Mouse (Mus musculus) common myeloid progenitor, adult 5-6 weeks (primary cell): Measurements from ENCODE around the gene Atp4b. TPM values are rescaled to one million over a fixed set of nuclear protein-coding genes. Genes with fewer than 3 reads are reported as not detected.
A peak's percentile ranks its signal among the peaks of the same experiment; 100 is the strongest.

Experiments
- ATAC-seq: replicated peaks from 2 replicates; pipeline ENCODE4 v1.8.0; 2016; ENCODE audit warnings: low read depth, mild to moderate bottlenecking, moderate TSS enrichment, inconsistent platforms; ENCODE audit not compliant: poor library complexity, severe bottlenecking
- total RNA-seq: library from RNA; stranded (forward); fragments of 200-1000, 187-1606 nt; gene quantifications from 2 replicates; pipeline ENCODE4 v1.2.3, GENCODE M21; 2017

Atp4b gene
- total RNA-seq, 1 experiment from 2014 or later: not detected

GRCm38 (mm10) chr8:13386366-13386765, 10.3 kb downstream of the Atp4b start:
- ATAC-seq: no peak

DNA sequence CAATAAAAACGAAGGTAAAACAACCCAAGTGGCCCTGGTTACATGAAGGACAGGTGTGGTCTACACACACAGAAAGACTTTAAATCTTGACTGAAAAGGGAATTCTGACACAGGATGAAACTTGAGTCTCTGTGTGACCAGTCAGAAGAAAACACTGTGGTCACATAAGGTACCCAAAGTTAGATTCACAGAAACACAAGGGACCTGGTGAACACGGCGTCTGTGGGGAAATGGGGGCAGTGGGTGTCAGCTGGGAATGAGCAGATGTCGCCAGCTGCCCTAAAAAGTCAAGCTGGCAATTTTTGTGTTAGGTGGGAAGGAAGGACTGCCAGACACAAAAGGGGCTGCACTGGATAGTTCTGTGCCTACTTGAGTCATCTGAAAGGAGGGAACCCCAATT, 13.6 kb downstream of the Atp4b start:
- no peak for ATAC-seq

- ATAC-seq: no peak
Observed at GRCm38 (mm10) chr8:13382536-13382935, 14.1 kb downstream of the Atp4b start.

- ATAC-seq: no peak
Observed at GRCm38 (mm10) chr8:13381630-13382029, 15.0 kb downstream of the Atp4b start.

- ATAC-seq: no peak
Observed at GRCm38 (mm10) chr8:13373151-13373662, 23.4 kb downstream of the Atp4b start.

DNA sequence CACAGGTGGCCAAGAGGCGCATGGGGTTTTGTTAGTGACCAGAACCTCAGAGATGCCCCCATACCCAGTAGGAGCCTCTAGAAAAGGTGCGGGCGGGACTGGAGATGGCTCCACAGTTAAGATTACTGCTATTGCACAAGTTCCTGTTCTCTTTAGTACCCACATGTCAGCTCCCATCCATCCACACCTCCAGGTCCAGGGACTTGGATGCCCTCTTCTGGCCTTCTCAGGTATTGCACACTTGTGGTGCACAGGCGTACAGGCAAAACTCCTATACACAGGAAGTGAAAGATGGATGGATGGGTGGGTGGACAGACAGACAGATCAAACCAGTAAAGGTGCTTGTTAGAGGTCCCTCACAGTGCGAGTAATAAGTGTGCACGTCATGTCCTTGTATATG, 34.8 kb downstream of the Atp4b start:
- ATAC-seq: peak; percentile 42; the same call in 1 of the 2 replicates

DNA sequence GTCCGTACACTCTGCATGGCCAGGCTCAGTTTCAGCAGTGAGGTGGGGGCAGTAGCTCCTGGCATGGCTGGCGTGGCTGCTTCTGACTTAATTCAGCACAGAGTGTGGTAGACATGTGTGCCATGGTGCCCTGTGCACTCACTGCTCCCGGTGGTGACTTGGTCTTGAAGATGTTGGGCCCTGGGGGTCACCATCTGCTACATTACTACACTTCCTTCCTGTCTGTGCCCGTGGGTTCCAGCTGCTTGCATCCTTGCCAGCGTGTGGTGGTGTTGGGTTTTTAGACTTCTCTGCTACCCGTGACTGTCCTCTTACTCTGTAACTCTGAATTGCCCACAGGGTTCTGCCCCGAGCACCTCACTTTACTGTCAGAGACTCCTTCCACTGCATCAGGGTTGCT, 36.4 kb downstream of the Atp4b start:
- ATAC-seq: peak; percentile 73

- peak; percentile 24; the same call in 1 of the 2 replicates for ATAC-seq
Observed at GRCm38 (mm10) chr8:13356681-13357080, 39.9 kb downstream of the Atp4b start.

DNA sequence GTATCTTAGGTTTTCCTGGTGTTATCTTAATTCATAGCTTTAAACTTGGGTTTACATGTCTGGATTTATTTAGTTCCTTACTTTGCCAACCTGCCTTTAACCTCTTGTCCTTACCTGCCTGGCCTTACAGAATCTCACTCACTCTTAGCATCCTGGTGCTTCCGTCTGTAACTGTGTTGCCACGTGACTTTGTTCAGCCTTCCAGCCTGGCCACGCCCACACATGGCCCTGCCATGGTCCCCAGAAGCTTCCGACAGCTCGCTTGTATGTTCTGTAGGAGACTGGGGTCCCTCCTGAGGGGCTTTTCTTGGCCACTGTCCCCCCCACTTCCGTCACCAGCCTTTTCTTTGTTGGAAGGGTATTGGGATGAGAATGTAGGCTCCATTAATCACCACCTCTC, 40.4 kb downstream of the Atp4b start:
- ATAC-seq: no peak

- no peak for ATAC-seq
Observed at GRCm38 (mm10) chr8:13353883-13354282, 42.7 kb downstream of the Atp4b start.

DNA sequence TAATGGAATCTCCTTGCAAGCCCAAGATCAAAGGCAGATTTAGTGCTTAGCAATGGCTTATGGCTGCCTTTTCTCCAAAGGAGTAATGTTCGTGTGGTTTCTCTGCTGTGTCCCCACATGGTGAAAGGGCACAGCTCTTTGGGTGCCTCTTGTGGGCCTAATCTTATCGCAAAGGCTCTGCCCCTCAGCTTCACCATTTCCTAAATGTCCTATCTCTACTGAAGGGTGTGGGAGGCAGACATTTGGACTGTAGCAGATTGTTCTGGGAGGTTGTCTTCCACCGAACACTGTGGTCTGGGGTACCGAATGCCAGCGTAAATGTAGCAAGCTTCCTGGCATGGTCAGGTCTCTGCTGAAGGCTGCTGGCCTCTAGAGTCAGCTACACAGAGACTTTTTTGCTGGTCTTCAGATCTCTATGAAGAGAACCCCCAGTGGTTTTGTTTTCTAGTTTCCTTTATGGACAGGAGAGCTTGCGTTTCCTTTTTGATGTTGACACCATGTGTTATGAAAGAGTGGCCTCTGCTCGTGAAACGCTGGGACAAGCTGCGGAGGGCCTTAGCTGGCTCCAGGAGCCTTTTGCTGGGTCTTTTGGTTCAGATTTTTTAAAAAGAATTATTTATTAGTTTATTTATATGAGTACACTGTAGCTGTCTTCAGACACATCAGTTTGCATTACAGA, 43.3 kb downstream of the Atp4b start:
- peak; percentile 53 for ATAC-seq

GRCm38 (mm10) chr8:13352601-13353000, 44.0 kb downstream of the Atp4b start:
- ATAC-seq: no peak

DNA sequence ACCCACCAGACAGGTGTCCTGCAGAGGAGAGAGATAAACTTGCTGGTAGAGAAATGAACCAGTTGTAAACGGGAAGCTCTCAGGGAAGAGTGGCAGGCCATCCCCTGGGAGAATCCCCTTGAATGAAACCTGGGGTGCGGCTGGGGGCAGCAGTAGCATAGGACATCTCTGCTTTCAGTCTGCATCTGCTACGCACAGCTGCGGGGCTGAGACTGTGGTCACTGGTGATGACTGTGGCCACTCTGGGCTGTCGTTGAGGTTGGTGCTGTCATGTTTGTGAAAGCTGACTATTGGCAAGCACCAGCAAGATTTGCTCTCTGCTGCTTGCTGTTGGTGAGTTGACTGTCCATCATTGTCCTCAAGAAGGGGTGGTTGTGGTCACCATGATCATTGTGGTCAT, 45.0 kb downstream of the Atp4b start:
- ATAC-seq: no peak

GRCm38 (mm10) chr8:13350052-13350451, 46.6 kb downstream of the Atp4b start:
- ATAC-seq: no peak

DNA sequence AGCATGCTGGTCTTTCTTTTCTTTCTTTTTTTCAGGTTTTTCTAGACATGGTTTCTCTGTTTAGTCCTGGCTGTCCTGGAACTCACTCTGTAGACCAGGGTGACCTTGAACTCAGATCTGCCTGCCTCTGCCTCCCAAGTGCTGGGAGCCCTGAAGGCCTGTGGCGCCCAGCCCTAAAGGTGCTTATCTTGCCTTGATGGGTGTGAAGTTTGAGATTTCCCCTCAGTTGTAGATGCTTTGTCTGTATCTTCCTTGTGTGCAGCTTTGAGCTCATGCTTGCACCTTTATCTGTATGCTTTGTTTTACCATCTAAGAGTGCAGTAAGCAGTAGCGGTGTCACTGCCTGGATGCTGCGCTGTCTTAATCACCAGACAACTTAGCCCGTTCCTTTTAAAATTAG, 53.5 kb downstream of the Atp4b start:
- no peak for ATAC-seq

DNA sequence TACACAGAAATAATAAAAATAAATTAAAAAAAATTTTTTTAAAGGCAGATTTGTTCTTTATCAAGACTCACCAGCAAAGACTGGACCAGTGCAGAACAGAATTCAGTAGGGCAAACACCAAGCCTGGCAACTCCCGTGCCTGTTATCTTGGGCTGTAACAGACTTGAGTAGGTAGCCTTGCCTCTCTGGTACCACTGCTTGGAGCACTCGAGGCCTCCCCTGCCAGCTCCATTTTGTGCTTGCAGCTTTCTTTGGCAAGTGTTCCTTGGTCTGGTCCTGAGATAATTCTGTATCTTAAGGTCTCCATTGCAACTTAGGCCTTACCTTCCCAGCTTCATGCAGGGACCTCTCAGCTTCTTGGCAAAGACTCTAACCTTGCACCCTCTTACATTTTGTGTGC, 54.3 kb downstream of the Atp4b start:
- ATAC-seq: no peak

- ATAC-seq: no peak
Observed at GRCm38 (mm10) chr8:13340650-13341049, 56.0 kb downstream of the Atp4b start.

DNA sequence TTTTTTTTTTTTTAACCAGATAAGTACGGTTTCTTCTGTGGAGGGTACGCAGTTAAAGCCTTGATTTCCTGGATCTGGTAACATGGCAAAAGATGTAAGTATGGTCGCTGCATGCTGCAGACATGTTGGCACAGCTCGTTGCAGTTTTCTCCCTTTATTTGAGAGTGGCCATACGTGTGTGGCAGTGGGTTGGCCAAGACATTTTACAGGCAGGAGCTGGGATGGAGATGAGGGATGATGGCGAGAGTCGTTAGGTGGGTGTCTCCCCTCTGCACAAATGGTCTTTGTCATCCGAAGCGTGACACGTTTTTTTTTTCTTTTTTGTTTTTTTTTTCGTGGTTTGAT, 57.0 kb downstream of the Atp4b start:
- ATAC-seq: no peak

DNA sequence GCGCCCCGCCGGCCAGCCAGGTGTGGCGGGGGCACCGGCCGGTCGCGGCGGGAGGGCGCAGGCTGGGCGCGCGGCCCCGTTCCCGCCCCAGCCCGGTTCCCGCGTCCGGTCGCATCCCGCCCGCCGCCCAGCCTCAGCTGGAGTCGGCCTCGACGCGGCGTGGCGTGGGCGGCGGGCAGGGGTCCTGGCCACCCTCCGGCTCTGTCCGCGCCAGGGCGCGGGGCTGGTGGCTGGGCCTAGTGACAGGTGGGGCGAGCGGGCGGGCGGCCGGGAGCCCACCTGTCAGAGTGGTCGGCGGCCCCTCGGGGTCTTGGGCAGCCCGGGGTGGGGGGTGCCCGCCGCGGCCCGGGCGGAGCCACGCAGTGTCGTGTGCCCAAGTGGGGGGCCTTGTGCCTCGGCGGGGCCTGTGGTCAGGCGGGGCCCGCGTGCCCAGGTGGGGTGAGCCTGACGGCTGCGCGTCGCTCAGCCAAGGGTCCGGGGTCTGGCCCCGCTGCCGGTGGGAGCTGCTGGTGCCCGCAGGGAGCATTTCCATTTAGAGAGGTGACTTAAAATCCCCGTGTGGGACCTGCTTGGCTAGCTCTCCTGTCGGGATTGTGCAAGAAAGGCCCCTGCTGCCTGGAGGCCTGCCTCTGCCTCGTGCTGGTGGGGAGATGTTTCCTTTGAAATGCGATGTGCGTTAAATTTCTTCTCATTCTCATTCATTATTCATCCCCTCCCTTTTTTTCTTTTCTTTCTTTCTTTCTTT, 57.6 kb downstream of the Atp4b start:
- ATAC-seq: no peak

DNA sequence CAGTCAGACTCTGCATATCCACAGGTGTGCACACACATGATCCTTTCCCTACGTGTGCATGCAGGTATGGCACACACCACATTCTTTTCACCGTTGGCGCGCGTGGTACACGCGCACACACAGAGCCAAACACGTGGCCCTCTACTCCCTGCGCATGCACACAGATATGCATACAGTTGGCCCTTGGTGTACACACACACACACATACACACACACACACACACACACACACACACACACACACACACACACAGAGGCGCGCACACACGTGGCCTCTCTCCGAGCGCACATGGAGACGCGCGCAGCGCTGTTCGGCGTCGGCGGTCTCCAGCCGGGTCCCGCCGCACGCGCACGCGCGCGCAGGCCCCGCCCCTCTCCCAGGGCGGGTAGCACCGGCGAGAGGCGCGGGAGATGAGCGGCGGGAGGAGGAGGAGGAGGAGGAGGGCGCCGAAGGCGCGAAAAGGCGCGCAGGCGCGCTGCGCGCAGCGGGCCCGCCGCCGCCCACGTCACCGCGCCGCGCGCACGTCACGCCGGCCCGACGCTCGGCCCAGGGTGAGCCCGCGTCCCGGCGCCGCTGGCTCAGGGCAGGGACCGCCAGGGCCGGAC, 58.3 kb downstream of the Atp4b start, which contains the start of gene Tfdp1:
Tfdp1 (plus strand) TSS at position 497 of the 606 bp plus-strand sequence.
- ATAC-seq: peak; percentile 66

DNA sequence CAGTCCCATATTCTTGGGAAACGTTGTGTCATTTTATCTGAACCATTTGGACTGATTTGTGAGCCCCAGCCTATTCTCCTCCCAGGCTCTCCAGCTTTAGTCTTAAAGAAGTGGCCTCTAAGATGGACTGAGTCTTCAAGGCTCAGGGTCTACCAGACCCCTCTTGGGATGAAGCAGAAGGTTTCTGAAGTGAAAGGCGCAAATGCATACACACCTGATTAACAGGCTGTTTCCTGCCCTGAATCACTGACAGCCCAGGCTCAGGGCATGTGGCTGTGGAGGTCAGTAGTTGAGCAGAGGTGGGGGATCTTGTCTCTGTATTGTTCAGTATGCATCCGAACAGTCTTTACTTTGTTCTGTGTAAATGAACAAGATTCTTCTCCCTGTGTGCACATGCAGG, 58.9 kb downstream of the Atp4b start:
- no peak for ATAC-seq
